Mouse (Mus musculus) liver, adult 2 months (tissue): ENCODE data around the gene Cnnm1.

Experiments
- CTCF ChIP-seq: fragments of 200-500 bp; IDR thresholded peaks from 2 replicates; pipeline ENCODE4 v1.5.1; 2011; ENCODE audit warnings: low read depth, low read length, control low read depth
- POLR2A ChIP-seq: fragments of 200-500 bp; IDR thresholded peaks from 2 replicates; pipeline ENCODE4 v1.6.1; 2011; ENCODE audit warnings: low read length, control low read depth; ENCODE audit not compliant: insufficient read depth; ENCODE audit errors: extremely low read depth

- TF ChIP-seq CTCF (no peak), POLR2A (no peak)
Measured at GRCm38 (mm10) chr19:43510436-43511220, 70.4 kb downstream of the Cnnm1 start.
